ENCODE assay signal across 8 mouse cellular contexts in genomic region chr1:132190040-132190513, GRCm38 (mm10). TPM values are rescaled to one million over a fixed set of nuclear protein-coding genes. Genes with fewer than 3 reads are reported as not detected.
DNase-seq lines count a peak whose midpoint lies in the region; ATAC-seq and TF ChIP-seq lines count a peak whose summit lies in the region.

No protein-coding gene starts in this region.

- under 1% methylated on average over 43 of the region's 50 CpGs for whole genome bisulfite sequencing in forebrain, embryonic 11.5 days
- WGBS in kidney, embryonic 15.5 days = 0% methylated on average over 48 of the region's 50 CpGs
- WGBS in lung, embryonic 15.5 days = under 1% methylated on average over 49 of the region's 50 CpGs

- no peak for TF ChIP-seq CTCF in ES-Bruce4 (IDR thresholded peaks at IDR 0.05; ENCODE audit: low read depth, low read length)

- no peaks in the 10 kb centered on the region for H3K9me3 ChIP-seq in ES-Bruce4 (replicated peaks; ENCODE audit: control insufficient read depth, insufficient read depth, low read length, poor library complexity, severe bottlenecking)
- H3K9me3 ChIP-seq in forebrain, embryonic 11.5 days (ENCODE audit: control insufficient read depth, low read length) = no peaks in the 10 kb centered on the region
- no peaks in the 10 kb centered on the region for H3K9me3 ChIP-seq in kidney, embryonic 15.5 days (replicated peaks)
- no peaks in the 10 kb centered on the region for H3K9me3 ChIP-seq in lung, embryonic 15.5 days

- no peak for TF ChIP-seq POLR2A in ES-Bruce4 (IDR thresholded peaks at IDR 0.05; ENCODE audit: insufficient read depth, low read length)

- DNase-seq in adrenal gland, postnatal 10 days = peak; percentile 52
- no peak for DNase-seq in adrenal gland, postnatal 4 days (ENCODE audit: low spot score in 2 of 2)
- peak; percentile 91 for DNase-seq in forebrain, embryonic 11.5 days (ENCODE audit: low spot score)
- peak; percentile 73 for DNase-seq in right cerebral cortex, adult 18-20 months
- no peak for DNase-seq in thymus, postnatal 36 days

- peak overlapping the region; percentile 89 for H3K9ac ChIP-seq in ES-Bruce4 (ENCODE audit: low read depth, poor library complexity, severe bottlenecking)
- H3K9ac ChIP-seq in forebrain, embryonic 11.5 days (ENCODE audit: low read length) = peak overlapping the region; percentile 99
- peak overlapping the region; percentile 45; the same call in 1 of the 2 replicates for H3K9ac ChIP-seq in kidney, embryonic 15.5 days
- peak overlapping the region; percentile 63 for H3K9ac ChIP-seq in lung, embryonic 15.5 days

- H3K4me1 ChIP-seq in ES-Bruce4 (ENCODE audit: control insufficient read depth, insufficient read depth, low read length) = peaks cover 4% of the 10 kb centered on the region
- peaks cover 32% of the 10 kb centered on the region for H3K4me1 ChIP-seq in forebrain, embryonic 11.5 days (replicated peaks; ENCODE audit: control insufficient read depth, insufficient read depth, low read length)
- H3K4me1 ChIP-seq in kidney, embryonic 15.5 days = peaks cover 38% of the 10 kb centered on the region
- H3K4me1 ChIP-seq in lung, embryonic 15.5 days = peaks cover 48% of the 10 kb centered on the region

- peak overlapping the region; percentile 66 for H3K4me2 ChIP-seq in forebrain, embryonic 11.5 days (ENCODE audit: low read depth, low read length, severe bottlenecking)
- peak overlapping the region; percentile 88 for H3K4me2 ChIP-seq in kidney, embryonic 15.5 days
- peak overlapping the region; percentile 98 for H3K4me2 ChIP-seq in lung, embryonic 15.5 days

- no peak for TF ChIP-seq EP300 in ES-Bruce4 (IDR thresholded peaks at IDR 0.05; ENCODE audit: insufficient read depth, low read depth, low read length)

- ATAC-seq in forebrain, embryonic 11.5 days (replicated peaks; ENCODE audit: low FRiP score) = peak; percentile 79
- peak; percentile 54 for ATAC-seq in kidney, embryonic 15.5 days (replicated peaks; ENCODE audit: low FRiP score)
- peak; percentile 46; the same call in 1 of the 2 replicates for ATAC-seq in lung, embryonic 15.5 days (ENCODE audit: borderline replicate concordance, extremely low read depth, low FRiP score, low TSS enrichment)

- H3K36me3 ChIP-seq in ES-Bruce4 (ENCODE audit: control insufficient read depth, insufficient read depth, low read length, poor library complexity, severe bottlenecking) = no peaks in the 10 kb centered on the region
- H3K36me3 ChIP-seq in forebrain, embryonic 11.5 days (ENCODE audit: control insufficient read depth, insufficient read depth, low read length) = no peaks in the 10 kb centered on the region
- no peaks in the 10 kb centered on the region for H3K36me3 ChIP-seq in kidney, embryonic 15.5 days
- no peaks in the 10 kb centered on the region for H3K36me3 ChIP-seq in lung, embryonic 15.5 days

- H3K4me3 ChIP-seq in ES-Bruce4 (ENCODE audit: low read depth, low read length) = peak overlapping the region; percentile 50
- peak overlapping the region; percentile 64 for H3K4me3 ChIP-seq in forebrain, embryonic 11.5 days (ENCODE audit: low read depth, low read length)
- H3K4me3 ChIP-seq in kidney, embryonic 15.5 days (replicated peaks) = peak overlapping the region; percentile 55
- peak overlapping the region; percentile 62 for H3K4me3 ChIP-seq in lung, embryonic 15.5 days

- H3K27me3 ChIP-seq in ES-Bruce4 (ENCODE audit: control insufficient read depth, insufficient read depth, low read length, poor library complexity, severe bottlenecking) = no peaks in the 10 kb centered on the region
- H3K27me3 ChIP-seq in forebrain, embryonic 11.5 days (ENCODE audit: control insufficient read depth, insufficient read depth, low read length) = no peaks in the 10 kb centered on the region; the same call in 1 of the 2 replicates
- peaks cover 87% of the 10 kb centered on the region for H3K27me3 ChIP-seq in kidney, embryonic 15.5 days
- peaks cover 76% of the 10 kb centered on the region for H3K27me3 ChIP-seq in lung, embryonic 15.5 days

- H3K27ac ChIP-seq in ES-Bruce4 (ENCODE audit: insufficient read depth, low read length) = no peak overlapping the region
- H3K27ac ChIP-seq in forebrain, embryonic 11.5 days (ENCODE audit: low read depth, low read length) = peak overlapping the region; percentile 98
- H3K27ac ChIP-seq in kidney, embryonic 15.5 days = no peak overlapping the region
- peak overlapping the region; percentile 94 for H3K27ac ChIP-seq in lung, embryonic 15.5 days

RNA-seq across cellular contexts. Expression of gene Lemd1, which starts 1.2 kb away (rescaled TPM):
- total RNA-seq in adrenal gland, postnatal 10 days (2021) = under 1 TPM; 0.27 to 0.36 TPM
- under 1 TPM; 0.17 to 0.67 TPM for total RNA-seq in adrenal gland, postnatal 4 days (2021)
- 16.8 and 20.0 TPM in 2 replicates for polyA plus RNA-seq in ES-Bruce4 (2011; ENCODE audit: insufficient read depth, insufficient read length, low read depth, missing spikeins)
- polyA plus RNA-seq in forebrain, embryonic 11.5 days (2014; fragmentation: Nextera tagmentation; extraction: Ambion mirVana) = 8.1 and 12.1 TPM in 2 replicates
- 0.31 and 0.51 TPM in 2 replicates for polyA plus RNA-seq in kidney, embryonic 15.5 days (2015; fragmentation: Nextera tagmentation; extraction: Ambion mirVana)
- polyA plus RNA-seq in lung, embryonic 15.5 days (2015; fragmentation: Nextera tagmentation; extraction: Ambion mirVana) = 1.7 and 2.0 TPM in 2 replicates

RNA-seq across cellular contexts. Expression of gene AC124108.1, which starts 1.2 kb away (rescaled TPM):
- total RNA-seq in adrenal gland, postnatal 10 days (2021) = under 1 TPM in 1 of 2 experiments, not detected in 1; 0.15 TPM
- total RNA-seq in adrenal gland, postnatal 4 days (2021) = under 1 TPM; 0.17 to 0.25 TPM
- 7.6 and 7.7 TPM in 2 replicates for polyA plus RNA-seq in ES-Bruce4 (2011; ENCODE audit: insufficient read depth, insufficient read length, low read depth, missing spikeins)
- polyA plus RNA-seq in forebrain, embryonic 11.5 days (2014; fragmentation: Nextera tagmentation; extraction: Ambion mirVana) = 4.7 and 5.6 TPM in 2 replicates
- 0.05 TPM in 2 replicates for polyA plus RNA-seq in kidney, embryonic 15.5 days (2015; fragmentation: Nextera tagmentation; extraction: Ambion mirVana)
- 0.52 and 0.69 TPM in 2 replicates for polyA plus RNA-seq in lung, embryonic 15.5 days (2015; fragmentation: Nextera tagmentation; extraction: Ambion mirVana)

RNA-seq across cellular contexts. Expression of gene Gm10188, which starts 39.5 kb away (rescaled TPM):
- not detected for total RNA-seq in adrenal gland, postnatal 10 days (2021)
- not detected for total RNA-seq in adrenal gland, postnatal 4 days (2021)
- polyA plus RNA-seq in ES-Bruce4 (2011; ENCODE audit: insufficient read depth, insufficient read length, low read depth, missing spikeins) = not detected in 2 replicates
- polyA plus RNA-seq in forebrain, embryonic 11.5 days (2014; fragmentation: Nextera tagmentation; extraction: Ambion mirVana) = not detected in 2 replicates
- not detected in 2 replicates for polyA plus RNA-seq in kidney, embryonic 15.5 days (2015; fragmentation: Nextera tagmentation; extraction: Ambion mirVana)
- polyA plus RNA-seq in lung, embryonic 15.5 days (2015; fragmentation: Nextera tagmentation; extraction: Ambion mirVana) = not detected in 2 replicates

RNA-seq across cellular contexts. Expression of gene Cdk18, which starts 50.6 kb away (rescaled TPM):
- 10 to 100 TPM; 14.6 TPM for total RNA-seq in adrenal gland, postnatal 10 days (2021)
- total RNA-seq in adrenal gland, postnatal 4 days (2021) = 10 to 100 TPM; 24.8 to 25.1 TPM
- 24.6 and 32.8 TPM in 2 replicates for polyA plus RNA-seq in ES-Bruce4 (2011; ENCODE audit: insufficient read depth, insufficient read length, low read depth, missing spikeins)
- 0.35 and 0.96 TPM in 2 replicates for polyA plus RNA-seq in forebrain, embryonic 11.5 days (2014; fragmentation: Nextera tagmentation; extraction: Ambion mirVana)
- 7.6 and 8.1 TPM in 2 replicates for polyA plus RNA-seq in kidney, embryonic 15.5 days (2015; fragmentation: Nextera tagmentation; extraction: Ambion mirVana)
- 6.5 and 7.7 TPM in 2 replicates for polyA plus RNA-seq in lung, embryonic 15.5 days (2015; fragmentation: Nextera tagmentation; extraction: Ambion mirVana)

Comparison
In these comparisons a context has a peak if more than half of its experiments do, and no peak if none do; other contexts are left out.
1. DNase-seq: peak in adrenal gland, postnatal 10 days (single experiment), forebrain, embryonic 11.5 days (single experiment) and right cerebral cortex, adult 18-20 months (single experiment); none in adrenal gland, postnatal 4 days (0 of 2) and thymus, postnatal 36 days (0 of 2).
2. H3K27ac ChIP-seq: peak in forebrain, embryonic 11.5 days (single experiment) and lung, embryonic 15.5 days (single experiment); none in ES-Bruce4 (single experiment) and kidney, embryonic 15.5 days (single experiment).
3. H3K9ac ChIP-seq: peak in every context shown above with its lines; median percentile 99 in forebrain, embryonic 11.5 days; 89 in ES-Bruce4; 63 in lung, embryonic 15.5 days; 45 in kidney, embryonic 15.5 days.
4. Peak in every context shown above with its lines, with median percentiles within 50 percentile points of each other: H3K4me3 ChIP-seq, ATAC-seq and H3K4me2 ChIP-seq.